Mouse (Mus musculus): ENCODE results near the gene Arhgap23.

Gene Arhgap23

DNA sequence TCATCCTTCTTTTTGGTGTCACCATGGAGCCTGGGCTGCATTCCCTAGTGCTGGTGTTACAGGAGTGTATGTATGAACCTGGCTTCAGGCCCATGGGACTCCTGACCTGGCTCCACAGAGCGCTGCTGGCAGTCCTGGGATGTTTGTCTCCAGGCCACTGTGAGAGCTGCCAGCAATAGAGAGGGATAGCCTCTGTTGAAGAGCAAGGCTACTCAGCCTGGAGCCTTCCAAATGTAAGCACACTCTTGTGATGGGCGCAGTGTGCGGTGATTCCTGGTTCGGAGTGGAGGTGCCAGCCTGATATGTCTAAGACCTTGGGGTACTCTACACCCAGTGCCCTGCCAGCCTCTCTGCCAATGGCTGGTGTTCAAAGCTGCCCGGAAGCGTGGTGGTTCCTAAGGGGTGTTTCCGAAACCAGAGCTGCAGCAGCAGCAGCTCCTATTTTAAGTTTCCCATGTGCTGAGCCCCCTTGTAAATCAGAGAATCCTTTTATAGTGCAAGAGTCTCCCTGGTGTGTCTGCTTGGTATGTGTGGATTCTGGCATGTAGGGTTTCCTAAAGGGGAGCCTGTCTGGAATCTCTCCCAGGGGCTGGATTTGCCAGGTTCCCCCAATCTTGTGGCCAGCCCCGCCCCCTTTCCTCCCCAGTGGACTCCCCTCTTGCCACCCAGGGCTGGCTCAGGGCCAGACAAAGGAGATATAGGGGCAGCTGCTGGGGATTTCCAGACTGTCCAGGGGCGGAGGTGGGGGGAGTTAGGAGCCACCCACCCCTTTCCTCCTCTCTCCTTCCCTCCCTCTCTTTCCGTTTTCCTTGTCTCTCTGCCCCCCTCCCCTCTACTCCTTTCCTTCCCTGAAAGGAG is 9.0 kb upstream of the Arhgap23 start:
- peak; percentile 80 for DNase-seq

GRCm38 (mm10) chr11:97407456-97407855 is 7.9 kb upstream of the Arhgap23 start:
- DNase-seq, result no peak

DNA sequence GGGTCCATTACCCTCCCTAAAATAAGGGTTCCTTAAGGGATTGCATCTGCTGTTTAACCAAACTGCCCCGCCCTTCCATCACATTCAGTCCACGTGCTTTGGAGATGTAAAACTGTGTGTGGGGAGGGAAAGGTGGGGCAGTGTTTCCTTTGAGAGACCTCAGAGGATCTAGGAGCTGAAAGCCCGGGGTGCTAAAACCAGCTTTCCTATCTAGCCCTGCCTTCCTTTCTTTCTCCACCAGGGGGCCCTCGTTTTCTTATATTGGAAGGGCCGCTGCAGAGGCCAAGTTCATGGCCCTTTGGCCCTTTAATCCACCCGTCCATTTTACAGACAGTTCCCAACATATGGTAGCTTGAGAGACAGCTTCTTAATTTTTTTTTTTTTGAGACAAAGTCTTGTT is 7.2 kb upstream of the Arhgap23 start:
- peak; percentile 90 for DNase-seq

GRCm38 (mm10) chr11:97410958-97411357 is 4.4 kb upstream of the Arhgap23 start:
- no peak for DNase-seq

DNA sequence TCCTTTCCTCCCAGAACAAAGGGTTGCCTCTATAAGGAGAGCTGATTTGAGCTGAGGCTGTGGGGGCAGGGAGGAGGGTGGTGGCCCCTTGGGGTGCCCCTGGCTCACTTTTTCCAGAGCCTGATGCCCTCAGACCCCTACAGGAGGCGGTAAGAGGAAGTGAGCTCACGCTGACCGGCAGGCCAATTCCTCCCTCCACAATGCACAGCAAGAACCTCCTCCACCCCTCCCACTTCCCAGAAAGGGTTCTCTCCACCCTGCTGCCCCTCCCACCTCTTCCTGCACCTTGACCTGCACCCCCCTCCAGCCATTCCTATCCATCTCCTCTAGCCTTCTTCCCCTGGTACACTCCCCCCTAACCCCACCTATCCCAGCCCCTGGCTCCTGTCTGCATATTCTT is 3.2 kb upstream of the Arhgap23 start:
- peak; percentile 28 for DNase-seq

GRCm38 (mm10) chr11:97412808-97413347 is 2.5 kb upstream of the Arhgap23 start:
- no peak for DNase-seq

DNA sequence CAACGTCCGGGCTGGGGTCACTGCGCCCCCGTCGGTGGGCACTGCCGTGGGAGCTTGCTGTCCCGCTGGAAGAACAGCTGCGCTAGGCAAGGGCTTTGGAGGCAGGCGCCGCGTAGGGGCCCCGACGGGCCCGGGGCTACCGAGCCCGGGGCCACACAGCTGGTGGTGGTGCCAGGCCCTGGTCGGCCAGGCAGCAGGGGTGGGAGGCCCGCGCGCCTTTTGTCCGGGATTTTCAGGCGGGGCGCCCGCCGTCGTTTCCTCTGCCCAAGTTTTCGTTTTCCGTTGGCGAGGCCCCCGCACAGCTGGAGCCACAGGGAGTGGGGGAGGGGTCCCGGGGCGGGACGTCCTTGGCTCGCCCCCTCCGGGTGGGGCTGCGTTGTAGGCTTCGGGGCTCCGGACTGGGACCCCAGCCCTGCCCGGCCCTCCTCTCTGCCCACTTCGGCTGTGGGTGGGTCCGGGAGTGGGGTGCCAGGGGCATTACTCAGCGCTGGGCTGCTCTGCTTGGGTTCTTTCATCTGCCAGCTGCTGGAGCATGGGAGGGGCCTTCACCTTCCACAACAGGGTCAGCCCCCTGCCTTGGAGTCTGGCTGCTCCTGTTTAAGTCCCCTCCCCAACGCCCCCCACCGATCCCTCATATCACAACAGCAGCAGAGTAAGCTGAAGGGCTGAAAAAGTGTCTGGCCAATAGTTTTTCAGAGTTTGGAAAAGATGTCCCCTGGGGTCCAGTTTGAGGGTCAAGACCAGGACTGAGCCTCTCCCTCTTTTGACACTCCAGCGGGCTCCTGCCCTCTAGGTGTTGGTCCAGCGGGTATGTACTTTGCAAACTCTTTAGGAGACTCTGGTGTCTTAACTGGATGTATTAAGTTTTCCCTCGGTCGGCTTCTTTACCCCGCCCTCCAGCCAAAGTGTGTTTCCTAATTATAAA is 641 bp downstream of the Arhgap23 start:
- DNase-seq, result no peak

GRCm38 (mm10) chr11:97416637-97417035 is 1.3 kb downstream of the Arhgap23 start:
- no peak for DNase-seq

DNA sequence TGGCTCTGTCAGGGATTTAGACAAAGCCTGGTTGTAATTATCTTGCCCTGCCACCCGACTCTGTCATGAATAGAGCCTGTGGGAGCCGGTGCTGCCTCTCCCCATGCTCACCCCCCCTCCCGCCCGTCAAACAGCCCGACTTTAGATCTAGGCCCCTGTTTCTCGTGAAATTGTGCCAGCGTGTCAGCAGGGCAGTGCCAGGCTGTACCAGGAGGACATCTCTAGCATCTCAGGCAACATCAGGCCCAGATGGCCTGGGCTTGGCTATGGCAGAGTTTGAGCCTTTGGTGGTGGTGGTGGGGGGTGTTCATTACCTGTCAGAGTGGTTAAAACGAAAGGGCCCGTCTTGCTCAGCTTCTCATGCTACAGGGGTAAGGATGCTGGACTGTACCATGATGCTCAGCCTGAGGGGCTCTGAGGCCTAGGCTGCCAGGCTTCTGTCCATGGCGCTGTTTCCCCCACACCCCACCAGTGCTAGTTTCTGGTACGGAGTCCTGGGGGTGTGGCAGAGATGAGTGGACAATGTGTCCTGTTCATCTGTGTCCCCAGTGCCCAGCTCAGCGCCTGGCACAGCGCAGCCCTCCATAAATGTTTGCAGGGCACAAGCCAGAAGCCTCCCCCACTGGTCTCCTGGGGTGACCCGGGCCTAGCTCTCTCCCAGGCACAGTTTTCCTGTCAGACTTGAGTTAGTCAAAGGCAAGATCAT is 3.7 kb downstream of the Arhgap23 start:
- DNase-seq, result no peak

- no peak for DNase-seq
These were observed 4.2 kb downstream of the Arhgap23 start for GRCm38 (mm10) chr11:97419540-97419900.

DNA sequence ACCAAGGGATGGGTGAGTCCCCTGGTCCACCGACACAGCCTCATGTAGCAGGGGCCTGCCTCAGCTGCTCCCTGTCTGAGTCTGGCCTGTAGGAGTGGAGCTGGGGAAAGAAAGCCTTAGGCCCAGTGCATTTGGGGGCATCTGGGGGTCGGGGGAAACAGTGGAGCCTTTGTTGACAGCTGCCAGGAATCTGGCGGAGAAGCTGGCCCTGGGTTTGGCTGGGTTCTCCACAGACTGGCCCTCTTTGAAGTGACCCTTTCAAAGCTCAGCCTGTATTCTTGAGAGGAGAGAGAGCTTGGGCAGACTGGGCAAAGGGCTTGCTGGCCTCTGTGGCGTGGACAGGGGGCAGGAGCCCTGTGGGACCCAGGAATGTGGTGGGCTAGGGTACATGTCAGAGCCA is 7.2 kb downstream of the Arhgap23 start:
- no peak for DNase-seq

DNA sequence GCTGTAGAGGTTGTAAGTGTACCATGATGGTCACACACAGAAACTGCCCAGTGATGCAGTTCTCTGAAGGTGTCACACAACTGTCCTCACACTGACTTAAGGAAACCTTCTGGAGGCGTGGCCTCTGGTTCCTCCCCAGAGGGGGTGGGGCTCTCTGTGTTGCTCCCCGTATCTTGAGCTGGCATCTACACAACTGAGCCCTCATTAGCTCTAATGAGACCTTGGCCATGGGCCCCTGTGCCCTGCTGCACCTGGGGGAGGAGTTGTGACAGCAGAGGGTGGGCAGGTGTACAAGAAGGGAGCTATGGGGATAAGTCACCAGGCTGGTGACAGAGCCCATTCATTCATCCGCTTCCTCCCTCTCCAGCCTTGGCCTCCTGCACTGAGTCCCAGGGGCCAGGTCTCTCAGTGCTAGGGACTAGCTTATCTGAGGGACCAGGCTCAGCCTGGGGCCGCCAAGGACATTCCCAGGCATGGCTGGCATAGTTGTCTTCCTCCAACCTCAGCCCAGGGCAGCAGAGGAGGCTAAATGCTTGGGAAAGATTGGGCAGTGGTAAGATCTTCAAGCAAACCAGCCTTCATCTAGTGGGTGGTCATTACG is 8.9 kb downstream of the Arhgap23 start:
- no peak for DNase-seq

DNA sequence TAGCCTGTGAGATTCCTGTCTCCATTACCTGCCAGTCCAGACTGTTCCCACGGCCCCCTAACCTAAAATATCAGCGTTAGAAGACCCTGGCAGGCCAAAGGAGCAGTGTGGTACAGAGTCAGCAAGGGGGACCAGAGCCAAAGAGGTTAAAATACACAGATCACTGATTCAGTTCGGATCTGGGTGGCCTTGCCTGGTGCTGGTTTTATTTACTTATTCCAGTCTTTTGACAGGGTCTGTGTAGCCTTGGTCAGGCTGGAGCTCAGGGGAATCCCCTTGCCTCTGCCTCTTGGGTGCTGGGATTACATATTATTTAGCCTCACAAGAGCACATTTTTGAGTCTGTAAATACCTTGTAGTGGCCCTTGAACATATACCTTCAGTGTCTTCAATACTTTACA is 9.5 kb downstream of the Arhgap23 start:
- no peak for DNase-seq

- peak; percentile 79 for DNase-seq
These were observed 12.7 kb downstream of the Arhgap23 start for GRCm38 (mm10) chr11:97427794-97428725.

GRCm38 (mm10) chr11:97428726-97429077 is 13.4 kb downstream of the Arhgap23 start:
- no peak for DNase-seq

DNA sequence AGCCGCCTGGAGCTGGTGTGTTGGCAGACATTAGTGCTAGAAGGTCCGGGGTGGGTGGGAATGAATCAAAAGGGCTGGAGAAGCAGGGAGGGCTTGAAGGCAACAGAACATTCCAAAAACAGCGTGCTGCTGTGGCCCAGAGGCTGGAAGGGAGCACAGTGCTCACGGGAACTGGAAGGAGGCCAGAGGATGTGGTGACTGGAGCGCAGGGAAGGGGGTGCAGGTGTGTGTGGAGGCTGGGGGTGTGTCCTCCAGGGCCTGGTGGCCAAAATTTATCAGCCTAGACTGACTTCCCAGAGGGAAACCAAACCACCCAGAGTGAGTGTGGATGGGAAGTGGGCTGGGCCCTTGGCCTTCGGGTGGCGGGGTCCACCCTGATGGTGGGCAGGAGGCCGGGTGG is 14.3 kb downstream of the Arhgap23 start:
- DNase-seq, result no peak

- peak; percentile 57 for DNase-seq
These were observed 16.7 kb downstream of the Arhgap23 start for GRCm38 (mm10) chr11:97432015-97432414.

DNA sequence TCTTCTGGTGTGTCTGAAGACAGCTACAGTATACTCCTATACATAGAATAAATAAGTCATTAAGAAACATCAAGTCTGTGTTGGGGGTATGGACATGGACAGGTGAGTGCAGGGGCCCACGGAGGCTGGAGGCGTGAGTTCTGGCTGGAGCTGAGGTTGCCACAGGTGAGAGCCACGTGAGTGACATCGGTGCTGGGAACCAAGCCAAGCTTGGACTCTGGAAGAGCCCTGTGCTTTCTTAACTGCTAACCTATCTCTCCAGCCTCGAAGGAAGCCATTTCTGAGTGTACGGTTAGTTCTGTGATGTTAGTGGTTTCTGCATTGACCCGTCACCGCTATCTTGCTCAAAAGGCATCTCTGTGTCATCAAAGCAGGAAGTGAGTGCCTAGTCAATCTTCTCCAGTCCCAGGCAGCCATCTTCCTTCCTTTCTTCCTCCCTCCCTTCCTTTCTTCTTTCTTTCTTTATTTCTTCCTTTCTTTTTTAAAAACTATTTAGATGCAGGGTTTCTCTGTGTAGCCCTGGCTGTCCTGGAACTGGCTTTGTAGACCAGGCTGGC is 17.7 kb downstream of the Arhgap23 start:
- no peak for DNase-seq

DNA sequence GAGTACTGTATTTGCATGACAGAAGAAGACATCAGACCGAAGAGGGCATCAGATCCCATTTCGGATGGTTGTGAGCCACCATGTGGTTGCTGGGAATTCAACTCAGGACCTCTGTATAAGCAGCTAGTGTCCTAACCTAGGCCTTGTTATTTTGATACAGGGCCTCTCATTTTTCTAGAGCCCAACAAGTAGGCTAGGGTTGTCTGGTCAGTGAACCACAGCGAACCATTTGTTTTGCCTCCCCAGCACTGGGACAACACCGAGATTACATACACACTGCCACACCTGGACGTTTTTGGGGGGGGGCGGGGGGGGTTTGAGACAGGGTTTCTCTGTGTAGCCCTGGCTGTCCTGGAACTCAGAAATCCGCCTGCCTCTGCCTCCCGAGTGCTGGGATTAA is 18.8 kb downstream of the Arhgap23 start:
- no peak for DNase-seq

GRCm38 (mm10) chr11:97434704-97435454 is 19.5 kb downstream of the Arhgap23 start:
- DNase-seq, result peak; percentile 93

All from kidney, adult 9 months (tissue).